Mouse (Mus musculus): ENCODE data around the gene Atn1. TPM values are rescaled to one million over a fixed set of nuclear protein-coding genes. Genes with fewer than 3 reads are reported as not detected.
"Not testable (repeated sequence)": the region's sequence is repeated elsewhere in the genome, so short reads cannot be mapped to it uniquely, and the experiment has no call there.

Gene Atn1
- 10.2 and 10.5 TPM in 2 replicates for polyA plus RNA-seq (2016; fragmentation: Nextera tagmentation; extraction: Ambion mirVana)

- WGBS = under 1% methylated on average over 73 of the region's 100 CpGs
- Histone ChIP-seq H3K4me3 (peak within 1 kb of the TSS; percentile 90), H3K27ac (replicated peaks) (peak within 1 kb of the TSS; percentile 98), H3K4me1 (peaks cover 54% of the 10 kb centered on the region), H3K9me3 (replicated peaks) (no peaks in the 10 kb centered on the region), H3K36me3 (0 out of 2 replicates have a peak, but pooled peaks cover 8% of the 10 kb centered on the region), H3K27me3 (ENCODE audit: low read depth, poor library complexity, severe bottlenecking) (no peaks in the 10 kb centered on the region)
- peak; percentile 81 for DNase-seq (ENCODE audit: low spot score)
Observed at GRCm38 (mm10) chr6:124755831-124756595, at the start of gene Atn1, which contains the start of gene Gm45234. Atn1 (minus strand) TSS chr6:124756524. Gm45234 (minus strand) TSS chr6:124756021.

- peaks cover 10% of the 10 kb centered on the region for H3K36me3 ChIP-seq
- WGBS = 2% methylated on average over 34 of the region's 34 CpGs
- peak; percentile 92 for DNase-seq (ENCODE audit: low spot score)
- no peaks in the 10 kb centered on the region for H3K9me3 ChIP-seq (replicated peaks)
- peak overlapping the region; percentile 89 for H3K27ac ChIP-seq (replicated peaks)
- peak overlapping the region; percentile 60 for H3K4me3 ChIP-seq
- peaks cover 47% of the 10 kb centered on the region for H3K4me1 ChIP-seq
- no peaks in the 10 kb centered on the region for H3K27me3 ChIP-seq (ENCODE audit: low read depth, poor library complexity, severe bottlenecking)
Observed at GRCm38 (mm10) chr6:124805341-124806321, 49.3 kb upstream of the Atn1 start.

GRCm38 (mm10) chr6:124804341-124804740 lies 48.0 kb upstream of the Atn1 start:
- no peak overlapping the region for H3K27ac ChIP-seq (replicated peaks)
- 89% methylated on average over 3 of the region's 3 CpGs for WGBS

GRCm38 (mm10) chr6:124803691-124804090 lies 47.4 kb upstream of the Atn1 start:
- WGBS = 94% methylated on average over 4 of the region's 4 CpGs
- H3K9me3 ChIP-seq (replicated peaks); DNase-seq (ENCODE audit: low spot score); H3K36me3 ChIP-seq; H3K4me3 ChIP-seq; H3K27me3 ChIP-seq (ENCODE audit: low read depth, poor library complexity, severe bottlenecking); H3K27ac ChIP-seq (replicated peaks): not testable (repeated sequence)
- H3K4me1 ChIP-seq = peaks cover 28% of the 10 kb centered on the region

More at GRCm38 (mm10) chr6:124804341-124804740, 48.0 kb upstream of the Atn1 start:
- Histone ChIP-seq H3K4me1 (peaks cover 34% of the 10 kb centered on the region), H3K27me3 (ENCODE audit: low read depth, poor library complexity, severe bottlenecking) (no peaks in the 10 kb centered on the region), H3K36me3 (no peaks in the 10 kb centered on the region), H3K4me3 (no peak overlapping the region), H3K9me3 (replicated peaks) (no peaks in the 10 kb centered on the region)
- DNase-seq (ENCODE audit: low spot score) = no peak

- Histone ChIP-seq H3K27ac (replicated peaks) (no peak overlapping the region), H3K27me3 (ENCODE audit: low read depth, poor library complexity, severe bottlenecking) (no peaks in the 10 kb centered on the region), H3K4me1 (peaks cover 21% of the 10 kb centered on the region), H3K9me3 (replicated peaks) (no peaks in the 10 kb centered on the region), H3K36me3 (no peaks in the 10 kb centered on the region), H3K4me3 (no peak overlapping the region)
- 75% methylated on average over 3 of the region's 3 CpGs for WGBS
- no peak for DNase-seq (ENCODE audit: low spot score)
Observed at GRCm38 (mm10) chr6:124803061-124803460, 46.7 kb upstream of the Atn1 start.

- WGBS = 12% methylated on average over 6 of the region's 9 CpGs
- H3K4me1 ChIP-seq = peaks cover 19% of the 10 kb centered on the region
- not testable (repeated sequence) for DNase-seq (ENCODE audit: low spot score); H3K36me3 ChIP-seq; H3K27ac ChIP-seq (replicated peaks); H3K27me3 ChIP-seq (ENCODE audit: low read depth, poor library complexity, severe bottlenecking); H3K9me3 ChIP-seq (replicated peaks); H3K4me3 ChIP-seq
Observed at GRCm38 (mm10) chr6:124802400-124802799, 46.1 kb upstream of the Atn1 start.

GRCm38 (mm10) chr6:124796200-124796599 lies 39.9 kb upstream of the Atn1 start:
- no peak for DNase-seq (ENCODE audit: low spot score)
- H3K36me3 ChIP-seq = no peaks in the 10 kb centered on the region
- 85% methylated on average over 2 of the region's 2 CpGs for WGBS

GRCm38 (mm10) chr6:124795781-124796180 lies 39.5 kb upstream of the Atn1 start:
- H3K4me1 ChIP-seq = no peaks in the 10 kb centered on the region
- no peak for DNase-seq (ENCODE audit: low spot score)
- H3K36me3 ChIP-seq = no peaks in the 10 kb centered on the region
- WGBS = 88% methylated on average over 4 of the region's 4 CpGs
- H3K4me3 ChIP-seq = no peak overlapping the region
- no peak overlapping the region for H3K27ac ChIP-seq (replicated peaks)
- H3K9me3 ChIP-seq (replicated peaks) = no peaks in the 10 kb centered on the region
- no peaks in the 10 kb centered on the region for H3K27me3 ChIP-seq (ENCODE audit: low read depth, poor library complexity, severe bottlenecking)

More at GRCm38 (mm10) chr6:124796200-124796599, 39.9 kb upstream of the Atn1 start:
- Histone ChIP-seq H3K27ac (replicated peaks) (no peak overlapping the region), H3K4me1 (no peaks in the 10 kb centered on the region), H3K9me3 (replicated peaks) (no peaks in the 10 kb centered on the region), H3K4me3 (no peak overlapping the region), H3K27me3 (ENCODE audit: low read depth, poor library complexity, severe bottlenecking) (no peaks in the 10 kb centered on the region)

- no peaks in the 10 kb centered on the region for H3K9me3 ChIP-seq (replicated peaks)
- 81% methylated on average over 3 of the region's 3 CpGs for WGBS
- no peaks in the 10 kb centered on the region for H3K36me3 ChIP-seq
- no peak overlapping the region for H3K27ac ChIP-seq (replicated peaks)
- H3K4me1 ChIP-seq = peaks cover 3% of the 10 kb centered on the region; the same call in 1 of the 2 replicates
- no peak overlapping the region for H3K4me3 ChIP-seq
- no peak for DNase-seq (ENCODE audit: low spot score)
- no peaks in the 10 kb centered on the region for H3K27me3 ChIP-seq (ENCODE audit: low read depth, poor library complexity, severe bottlenecking)
Observed at GRCm38 (mm10) chr6:124791911-124792310, 35.6 kb upstream of the Atn1 start.

- no peaks in the 10 kb centered on the region for H3K36me3 ChIP-seq
- 79% methylated on average over 4 of the region's 4 CpGs for WGBS
- no peak overlapping the region for H3K27ac ChIP-seq (replicated peaks)
- peaks cover 3% of the 10 kb centered on the region; the same call in 1 of the 2 replicates for H3K4me1 ChIP-seq
- no peak overlapping the region for H3K4me3 ChIP-seq
- no peak for DNase-seq (ENCODE audit: low spot score)
- no peaks in the 10 kb centered on the region for H3K27me3 ChIP-seq (ENCODE audit: low read depth, poor library complexity, severe bottlenecking)
- H3K9me3 ChIP-seq (replicated peaks) = no peaks in the 10 kb centered on the region
Observed at GRCm38 (mm10) chr6:124790121-124790520, 33.8 kb upstream of the Atn1 start.

- Histone ChIP-seq H3K4me3 (no peak overlapping the region), H3K36me3 (no peaks in the 10 kb centered on the region), H3K4me1 (peaks cover 3% of the 10 kb centered on the region; the same call in 1 of the 2 replicates), H3K27me3 (ENCODE audit: low read depth, poor library complexity, severe bottlenecking) (no peaks in the 10 kb centered on the region), H3K27ac (replicated peaks) (no peak overlapping the region), H3K9me3 (replicated peaks) (no peaks in the 10 kb centered on the region)
- DNase-seq (ENCODE audit: low spot score) = no peak
- 90% methylated on average over 4 of the region's 4 CpGs for WGBS
Observed at GRCm38 (mm10) chr6:124789519-124789918, 33.2 kb upstream of the Atn1 start.

- Histone ChIP-seq H3K4me1 (peaks cover 7% of the 10 kb centered on the region), H3K36me3 (no peaks in the 10 kb centered on the region), H3K9me3 (replicated peaks) (no peaks in the 10 kb centered on the region), H3K27ac (replicated peaks) (no peak overlapping the region), H3K27me3 (ENCODE audit: low read depth, poor library complexity, severe bottlenecking) (no peaks in the 10 kb centered on the region), H3K4me3 (no peak overlapping the region)
- no peak for DNase-seq (ENCODE audit: low spot score)
- 80% methylated on average over 10 of the region's 10 CpGs for WGBS
Observed at GRCm38 (mm10) chr6:124787722-124788121, 31.4 kb upstream of the Atn1 start.
